Comparison of ENCODE assay signal across 15 mouse cellular contexts in genomic region chr19:4229451-4230076, GRCm38 (mm10). TPM values are rescaled to one million over a fixed set of nuclear protein-coding genes. Genes with fewer than 3 reads are reported as not detected.
DNase-seq lines count a peak whose midpoint lies in the region; ATAC-seq and TF ChIP-seq lines count a peak whose summit lies in the region.
"Had no signal": no experiment of that assay in that cellular context is flagged by ENCODE, and none has a peak within 500 bp of the region (broad histone marks: within the 10 kb centered on the region; RNA-seq: fewer than 3 reads in every experiment).

No protein-coding gene starts in this region.

- TF ChIP-seq POLR2A in spleen, adult 2 months (IDR thresholded peaks at IDR 0.05; ENCODE audit: low read depth, low read length): no peak

- 60% methylated on average over 9 of the region's 9 CpGs for WGBS in spleen, adult 2 months

- peak; percentile 34 for DNase-seq in cerebellum, adult 11 months
- DNase-seq in cerebellum, adult 9-10 months: no peak
- peak; percentile 8 for DNase-seq in kidney, adult 18-20 months
- DNase-seq in kidney, adult 8-10 months: no peak
- DNase-seq in spleen, adult 2 months (ENCODE audit: low read depth in 1 of 2, low spot score in 2 of 2): no peak
- DNase-seq in spleen, adult 12 weeks (ENCODE audit: low spot score): no peak
- no peak for DNase-seq in urinary bladder, postnatal 14 days (ENCODE audit: low spot score)
- DNase-seq: lung, postnatal 4 days; thymus, postnatal 14 days had no signal

- no peak overlapping the region for H3K4me3 ChIP-seq in spleen, adult 2 months (ENCODE audit: extremely low read depth, insufficient read depth, insufficient read length)
- H3K4me3 ChIP-seq: hindbrain, embryonic 15.5 days; left cerebral cortex, adult 2 months had no signal

- ATAC-seq in inflammation-experienced regulatory T-cells, adult 6 months: no peak

- no peak for TF ChIP-seq CTCF in spleen, adult 2 months (IDR thresholded peaks at IDR 0.05; ENCODE audit: extremely low read depth, insufficient read depth, insufficient read length, insufficient replicate concordance)

- no peaks in the 10 kb centered on the region for H3K27me3 ChIP-seq in spleen, adult 2 months (ENCODE audit: control insufficient read depth, insufficient read depth, low read length)

- no peaks in the 10 kb centered on the region for H3K36me3 ChIP-seq in spleen, adult 2 months (ENCODE audit: control insufficient read depth, insufficient read depth, low read length)
- H3K36me3 ChIP-seq: hindbrain, embryonic 15.5 days had no signal

- peaks cover 50% of the 10 kb centered on the region for H3K4me1 ChIP-seq in spleen, adult 2 months (ENCODE audit: control insufficient read depth, insufficient read depth, insufficient read length)

- peak overlapping the region; percentile 86 for H3K27ac ChIP-seq in spleen, adult 2 months (ENCODE audit: insufficient read depth, low read length)
- H3K27ac ChIP-seq: hindbrain, embryonic 15.5 days; liver, embryonic 14.5 days had no signal

RNA-seq across cellular contexts. Expression of gene Pold4, which starts 2.1 kb away (rescaled TPM):
- 233 and 309 TPM in 2 replicates for polyA plus RNA-seq in spleen, adult 2 months (2012; rRNA removed)
- 100 to 1,000 TPM in 2 of 3 experiments, 10 to 100 TPM in 1; 96.4 to 134 (median 118) TPM for polyA plus RNA-seq in inflammation-experienced regulatory T-cells, adult 6 months (2017; shearing (Covaris generic))

RNA-seq across cellular contexts. Expression of gene AC109138.7, which starts 15.4 kb away (rescaled TPM):
- polyA plus RNA-seq in spleen, adult 2 months (2012; rRNA removed): not detected in 2 replicates
- not detected for polyA plus RNA-seq in inflammation-experienced regulatory T-cells, adult 6 months (2017; shearing (Covaris generic))
- polyA plus RNA-seq: cortical plate, adult 2 months; forebrain, embryonic 11.5 days; hindbrain, embryonic 15.5 days; liver, embryonic 14.5 days had no signal

RNA-seq across cellular contexts. Expression of gene Clcf1, which starts 15.5 kb away (rescaled TPM):
- polyA plus RNA-seq in spleen, adult 2 months (2012; rRNA removed): 128 and 163 TPM in 2 replicates
- 10 to 100 TPM; 13.4 to 51.6 (median 33.9) TPM for polyA plus RNA-seq in inflammation-experienced regulatory T-cells, adult 6 months (2017; shearing (Covaris generic))

RNA-seq across cellular contexts. Expression of gene Rad9a, which starts 28.1 kb away (rescaled TPM):
- polyA plus RNA-seq in spleen, adult 2 months (2012; rRNA removed): 53.1 and 62.9 TPM in 2 replicates
- 10 to 100 TPM; 43.6 to 63.0 (median 59.1) TPM for polyA plus RNA-seq in inflammation-experienced regulatory T-cells, adult 6 months (2017; shearing (Covaris generic))

RNA-seq across cellular contexts. Expression of gene Ppp1ca, which starts 37.7 kb away (rescaled TPM):
- polyA plus RNA-seq in spleen, adult 2 months (2012; rRNA removed): 464 and 481 TPM in 2 replicates
- polyA plus RNA-seq in inflammation-experienced regulatory T-cells, adult 6 months (2017; shearing (Covaris generic)): 1,000 to 10,000 TPM in 1 of 3 experiments, 100 to 1,000 TPM in 2; 808 to 1,210 (median 823) TPM

Comparison
In these comparisons a context has a peak if more than half of its experiments do, and no peak if none do; other contexts are left out.
1. DNase-seq: peak in cerebellum, adult 11 months (single experiment) and kidney, adult 18-20 months (single experiment); none in cerebellum, adult 9-10 months (single experiment), kidney, adult 8-10 months (0 of 2), spleen, adult 2 months (0 of 2), spleen, adult 12 weeks (single experiment) and urinary bladder, postnatal 14 days (single experiment).